Mouse (Mus musculus): ENCODE data around the gene Bach1. TPM values are rescaled to one million over a fixed set of nuclear protein-coding genes. Genes with fewer than 3 reads are reported as not detected.

The Bach1 gene
- total RNA-seq (2017), result 116 to 177 TPM (median 171 TPM) in 3 replicates

DNA sequence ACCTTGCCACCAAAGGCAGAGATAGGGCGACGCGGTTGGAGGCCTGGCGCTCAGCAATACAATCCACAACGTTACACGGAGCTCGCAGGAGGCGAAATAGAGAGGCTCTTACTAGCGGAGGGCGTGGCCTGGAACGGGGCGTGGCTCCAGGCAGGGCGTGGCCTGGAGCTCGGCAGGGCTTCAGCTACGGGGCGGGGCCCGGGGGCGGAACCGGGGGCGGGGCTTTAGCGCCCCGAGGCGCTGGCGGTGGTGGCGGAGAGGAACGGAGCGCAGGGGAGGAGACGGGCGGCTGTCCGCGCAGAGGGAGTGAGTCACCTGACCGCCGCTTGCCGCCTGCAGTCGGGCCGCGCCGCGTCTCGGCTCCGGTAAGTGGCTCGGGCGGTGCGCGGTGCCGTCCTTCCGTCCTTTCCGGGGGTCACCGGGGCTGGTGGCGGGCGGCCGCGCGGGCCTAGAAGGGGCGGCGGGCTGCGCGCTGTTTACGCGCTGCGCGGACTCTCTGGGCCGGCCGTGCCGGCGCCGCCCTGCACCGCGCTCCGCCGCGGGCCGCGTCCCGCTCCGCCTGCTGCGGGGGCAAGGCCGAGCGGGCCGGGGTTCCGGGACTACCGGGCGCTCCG, at the start of gene Bach1:
Bach1 (plus strand) TSS at position 254 of the 614 bp plus-strand sequence.
- peak; percentile 79 for ATAC-seq (replicated peaks; ENCODE audit: insufficient number of reproducible peaks, low FRiP score, low TSS enrichment, poor library complexity, severe bottlenecking)

DNA sequence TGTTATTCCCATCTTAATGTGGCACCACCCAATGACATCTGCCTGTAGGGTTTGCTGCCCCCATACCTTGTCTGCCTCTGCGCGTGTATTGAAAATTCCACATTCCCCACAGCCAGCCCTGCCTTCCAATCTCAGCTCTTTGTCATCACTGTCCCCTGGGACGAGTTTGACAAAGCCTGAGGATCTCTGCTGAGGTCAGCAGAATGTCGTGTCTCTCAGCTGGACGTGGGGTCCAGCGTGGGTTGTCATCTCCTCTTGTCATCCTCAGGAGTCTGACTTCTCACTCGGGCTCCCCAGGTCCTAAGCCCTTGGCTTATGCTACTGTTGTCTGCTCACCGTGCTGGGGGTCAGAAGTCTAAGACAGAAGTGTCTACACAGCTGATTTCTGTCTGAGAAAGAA, 46.4 kb upstream of the Bach1 start:
- no peak for ATAC-seq (replicated peaks; ENCODE audit: insufficient number of reproducible peaks, low FRiP score, low TSS enrichment, poor library complexity, severe bottlenecking)

DNA sequence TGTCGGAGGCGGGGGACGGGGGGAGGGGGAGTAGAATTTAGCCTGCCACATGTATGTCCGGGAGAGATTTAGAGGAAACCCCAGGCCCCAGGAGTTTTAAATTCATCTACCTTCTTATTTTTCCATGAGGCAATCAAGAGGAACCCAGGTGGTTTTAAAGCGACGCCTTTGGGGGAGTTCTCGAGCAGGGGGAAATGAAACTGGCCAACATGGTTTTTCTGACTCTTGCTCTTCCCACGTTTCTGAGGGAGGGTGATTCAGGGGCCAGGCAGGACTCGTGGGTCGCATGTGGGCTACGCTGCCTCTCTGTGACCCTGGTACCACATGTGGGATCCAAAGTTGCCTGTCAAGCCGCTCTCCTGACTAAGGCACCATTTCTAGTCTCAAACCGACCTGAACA, 45.8 kb upstream of the Bach1 start:
- ATAC-seq (replicated peaks; ENCODE audit: insufficient number of reproducible peaks, low FRiP score, low TSS enrichment, poor library complexity, severe bottlenecking), result peak; percentile 51

DNA sequence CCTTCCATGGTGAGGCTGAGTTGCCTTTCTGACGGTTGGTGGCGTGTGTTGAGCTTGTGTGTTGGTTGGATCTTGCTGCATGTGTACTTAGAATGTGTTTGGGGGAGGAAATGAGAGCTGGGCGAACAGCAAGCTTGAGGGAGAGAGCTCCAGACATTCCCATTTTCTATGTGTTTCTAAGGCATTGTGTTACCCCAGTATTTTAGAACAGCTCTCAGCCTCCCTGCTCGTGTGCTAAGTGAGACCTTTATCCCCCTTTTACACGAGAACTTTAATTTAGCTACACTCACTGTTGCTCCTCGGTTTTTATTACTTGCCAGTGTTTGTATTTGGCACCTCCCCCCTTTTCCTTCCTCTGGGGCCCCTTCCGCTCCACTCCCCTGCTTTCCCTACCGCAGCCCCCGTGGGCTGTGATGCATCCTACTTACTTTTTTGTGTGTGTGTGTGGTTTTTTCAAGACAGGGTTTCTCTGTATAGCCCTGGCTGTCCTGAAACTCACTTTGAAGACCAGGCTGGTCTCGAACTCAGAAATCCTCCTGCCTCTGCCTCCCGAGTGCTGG, 44.6 kb upstream of the Bach1 start:
- ATAC-seq (replicated peaks; ENCODE audit: insufficient number of reproducible peaks, low FRiP score, low TSS enrichment, poor library complexity, severe bottlenecking), result peak; percentile 34; the same call in 1 of the 2 replicates

DNA sequence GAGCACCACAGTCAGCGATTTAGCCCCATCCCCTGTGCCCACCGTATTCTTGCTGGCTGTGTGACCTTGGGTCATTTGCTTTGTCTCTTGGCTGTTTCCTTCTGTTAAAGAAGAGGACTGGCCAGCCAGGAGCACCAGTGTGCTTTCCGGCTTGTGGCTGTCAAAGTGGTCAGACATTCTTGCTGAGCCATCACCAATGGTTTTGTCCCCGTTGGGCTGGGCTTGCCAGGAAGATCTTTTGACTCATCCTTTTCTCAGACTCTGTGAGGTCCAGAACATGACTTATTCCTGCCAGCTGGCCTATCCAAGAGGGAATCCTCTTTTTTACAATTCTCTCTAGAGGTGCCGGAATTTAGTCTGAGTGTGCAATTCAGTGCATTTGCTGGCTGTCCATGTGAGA, 43.7 kb upstream of the Bach1 start:
- no peak for ATAC-seq (replicated peaks; ENCODE audit: insufficient number of reproducible peaks, low FRiP score, low TSS enrichment, poor library complexity, severe bottlenecking)

DNA sequence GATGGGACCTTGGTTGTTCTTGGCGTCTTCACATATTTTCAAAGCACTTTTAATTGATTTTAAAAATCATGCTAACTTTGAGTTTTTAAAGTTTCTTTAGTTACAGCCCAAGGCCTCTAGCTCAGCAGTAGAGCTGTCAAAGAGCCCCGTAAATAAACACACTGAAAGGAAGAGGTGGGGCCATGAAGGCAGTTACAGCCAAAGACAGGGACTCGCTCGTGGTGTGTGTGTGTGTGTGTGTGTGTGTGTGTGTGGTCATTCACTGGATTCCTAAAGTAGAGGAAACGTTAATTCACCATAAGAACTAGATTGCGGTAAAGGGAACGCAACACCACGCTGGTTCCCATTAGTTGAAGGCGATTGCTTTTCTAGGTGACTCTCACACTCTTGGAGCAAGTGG, 43.2 kb upstream of the Bach1 start:
- ATAC-seq (replicated peaks; ENCODE audit: insufficient number of reproducible peaks, low FRiP score, low TSS enrichment, poor library complexity, severe bottlenecking), result no peak

DNA sequence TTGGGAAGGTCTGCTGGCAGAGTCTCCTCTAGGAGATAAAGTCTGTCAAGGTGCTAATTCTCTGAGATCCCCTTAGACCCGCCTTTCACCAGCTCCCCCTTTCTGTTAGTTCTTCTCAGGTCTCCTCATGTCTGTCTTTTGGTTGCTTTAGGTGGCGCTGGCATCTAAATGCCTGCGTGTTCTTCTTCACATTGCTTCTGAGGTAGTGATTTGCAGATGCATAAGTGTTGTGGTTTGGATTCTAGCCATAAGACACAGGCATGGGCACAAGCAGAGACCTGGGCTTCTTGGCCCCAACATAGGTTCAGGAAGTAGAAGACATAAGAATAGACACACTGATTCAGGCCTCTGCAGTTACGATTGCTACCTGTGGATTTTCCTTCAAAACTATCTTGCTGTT, 42.0 kb upstream of the Bach1 start:
- ATAC-seq (replicated peaks; ENCODE audit: insufficient number of reproducible peaks, low FRiP score, low TSS enrichment, poor library complexity, severe bottlenecking), result no peak

DNA sequence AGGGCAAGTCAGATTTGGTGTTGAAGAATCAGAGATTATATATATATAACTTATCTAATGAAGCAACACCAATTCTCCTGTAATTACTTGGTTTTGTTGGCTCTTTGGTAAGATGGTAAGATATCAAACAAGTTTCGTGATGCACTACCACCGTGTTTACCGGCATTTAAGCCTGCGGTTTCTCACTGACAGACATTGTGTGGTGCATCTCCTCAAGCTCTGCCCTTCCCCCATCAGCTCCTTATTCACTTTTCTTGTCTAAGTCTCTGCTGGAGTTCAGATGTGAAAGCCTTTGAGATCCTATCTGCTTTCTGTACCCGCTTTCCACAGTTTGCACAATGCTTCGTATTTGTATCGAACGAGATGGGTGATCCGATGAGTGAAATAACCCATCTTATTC, 41.5 kb upstream of the Bach1 start:
- no peak for ATAC-seq (replicated peaks; ENCODE audit: insufficient number of reproducible peaks, low FRiP score, low TSS enrichment, poor library complexity, severe bottlenecking)

DNA sequence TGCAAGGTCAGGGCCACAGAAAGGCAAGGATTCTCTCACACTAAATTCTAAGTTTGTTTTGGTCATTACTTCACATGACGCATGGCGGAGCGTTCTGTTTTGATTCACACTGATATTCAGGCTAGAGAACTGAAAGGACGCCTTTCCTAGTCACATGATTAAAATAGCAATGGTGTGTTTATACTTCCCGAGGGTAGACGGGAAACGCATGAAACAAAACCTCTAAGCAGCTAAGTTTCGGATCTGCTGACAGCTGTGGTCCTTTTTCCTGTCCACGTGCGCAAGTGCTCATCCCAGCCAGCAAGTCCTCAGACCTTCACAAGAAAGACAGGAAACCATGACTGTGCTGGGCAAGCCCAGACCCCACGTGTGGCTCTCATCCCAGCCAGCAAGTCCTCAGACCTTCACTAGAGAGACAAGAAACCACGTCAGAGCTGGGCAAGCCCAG, 37.7 kb upstream of the Bach1 start:
- peak; percentile 59 for ATAC-seq (replicated peaks; ENCODE audit: insufficient number of reproducible peaks, low FRiP score, low TSS enrichment, poor library complexity, severe bottlenecking)

DNA sequence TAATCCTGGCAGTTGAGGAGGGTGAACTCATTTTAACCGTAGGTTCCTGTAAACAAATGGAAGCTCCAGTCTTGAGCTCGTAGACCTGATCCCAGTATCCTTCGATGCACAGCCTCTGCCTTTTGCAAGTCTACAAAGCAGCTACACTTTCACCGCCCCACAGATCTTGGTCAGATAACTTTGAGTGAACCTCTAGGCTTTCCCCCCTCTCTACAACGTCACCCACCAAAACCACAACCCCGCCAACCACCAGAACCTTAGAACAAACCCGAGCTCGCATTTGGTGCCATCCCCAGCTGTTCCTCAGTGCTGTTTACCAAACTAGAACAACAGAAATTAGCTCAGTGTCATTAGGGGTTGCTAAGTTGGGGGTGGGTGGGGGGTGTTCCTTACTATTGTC, 37.1 kb upstream of the Bach1 start:
- ATAC-seq (replicated peaks; ENCODE audit: insufficient number of reproducible peaks, low FRiP score, low TSS enrichment, poor library complexity, severe bottlenecking), result no peak

DNA sequence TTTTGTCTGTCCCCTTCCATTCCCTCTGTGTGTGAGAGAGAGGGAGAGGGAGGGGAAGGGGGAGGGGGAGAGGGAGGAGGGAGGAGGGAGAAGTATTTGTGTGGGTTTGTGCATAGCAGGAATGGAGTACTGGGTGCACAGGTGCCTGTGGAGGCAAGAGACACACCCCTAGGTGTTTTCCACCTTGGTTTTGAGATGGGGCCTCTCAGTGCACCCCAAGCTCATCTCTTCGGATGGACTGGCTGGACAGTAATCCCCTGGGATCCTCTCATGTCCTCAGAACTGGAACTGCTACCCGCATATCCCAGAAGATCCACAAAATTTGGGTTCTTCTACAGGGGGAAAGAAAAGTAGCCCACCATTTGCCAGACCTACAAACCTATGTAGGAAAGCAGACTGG, 36.2 kb upstream of the Bach1 start:
- no peak for ATAC-seq (replicated peaks; ENCODE audit: insufficient number of reproducible peaks, low FRiP score, low TSS enrichment, poor library complexity, severe bottlenecking)

DNA sequence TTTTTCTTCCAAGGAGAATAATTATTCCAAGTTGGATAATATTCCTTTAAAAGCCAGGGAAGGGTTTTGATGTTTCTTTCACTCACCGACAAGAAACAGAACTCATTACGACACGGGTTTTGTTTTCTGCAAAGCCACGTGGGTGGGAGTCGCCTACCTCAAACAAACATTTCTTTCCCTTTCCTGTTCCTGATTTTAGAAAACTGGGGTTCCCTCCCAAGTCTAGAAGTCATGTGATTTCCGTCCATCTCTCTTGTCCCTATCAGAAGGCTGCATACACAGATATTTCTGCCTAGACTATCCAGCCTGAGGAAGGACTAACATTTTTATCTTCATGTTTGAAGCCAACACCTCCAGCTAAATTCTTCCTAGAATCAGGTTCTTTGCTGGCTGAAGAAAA, 34.9 kb upstream of the Bach1 start:
- ATAC-seq (replicated peaks; ENCODE audit: insufficient number of reproducible peaks, low FRiP score, low TSS enrichment, poor library complexity, severe bottlenecking), result peak; percentile 70

DNA sequence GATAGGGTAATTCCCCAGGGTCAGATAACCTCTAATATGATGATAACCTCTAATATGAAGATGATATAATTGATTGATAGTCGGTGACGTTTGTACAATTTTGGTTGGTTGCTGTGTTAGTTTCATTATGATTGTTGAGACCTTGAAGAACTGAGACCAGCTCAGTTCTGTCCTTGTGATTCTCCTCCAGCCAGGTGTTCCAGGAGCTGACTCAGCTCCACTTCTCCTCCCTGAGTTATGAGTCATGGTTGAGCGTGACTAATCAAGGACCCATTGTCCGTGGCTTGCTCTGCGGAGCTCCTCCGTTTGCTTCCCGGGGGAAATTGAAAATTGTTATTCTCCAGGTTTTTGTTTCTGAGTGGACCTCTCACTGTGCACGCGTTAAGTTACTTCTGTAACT, 33.5 kb upstream of the Bach1 start:
- no peak for ATAC-seq (replicated peaks; ENCODE audit: insufficient number of reproducible peaks, low FRiP score, low TSS enrichment, poor library complexity, severe bottlenecking)

DNA sequence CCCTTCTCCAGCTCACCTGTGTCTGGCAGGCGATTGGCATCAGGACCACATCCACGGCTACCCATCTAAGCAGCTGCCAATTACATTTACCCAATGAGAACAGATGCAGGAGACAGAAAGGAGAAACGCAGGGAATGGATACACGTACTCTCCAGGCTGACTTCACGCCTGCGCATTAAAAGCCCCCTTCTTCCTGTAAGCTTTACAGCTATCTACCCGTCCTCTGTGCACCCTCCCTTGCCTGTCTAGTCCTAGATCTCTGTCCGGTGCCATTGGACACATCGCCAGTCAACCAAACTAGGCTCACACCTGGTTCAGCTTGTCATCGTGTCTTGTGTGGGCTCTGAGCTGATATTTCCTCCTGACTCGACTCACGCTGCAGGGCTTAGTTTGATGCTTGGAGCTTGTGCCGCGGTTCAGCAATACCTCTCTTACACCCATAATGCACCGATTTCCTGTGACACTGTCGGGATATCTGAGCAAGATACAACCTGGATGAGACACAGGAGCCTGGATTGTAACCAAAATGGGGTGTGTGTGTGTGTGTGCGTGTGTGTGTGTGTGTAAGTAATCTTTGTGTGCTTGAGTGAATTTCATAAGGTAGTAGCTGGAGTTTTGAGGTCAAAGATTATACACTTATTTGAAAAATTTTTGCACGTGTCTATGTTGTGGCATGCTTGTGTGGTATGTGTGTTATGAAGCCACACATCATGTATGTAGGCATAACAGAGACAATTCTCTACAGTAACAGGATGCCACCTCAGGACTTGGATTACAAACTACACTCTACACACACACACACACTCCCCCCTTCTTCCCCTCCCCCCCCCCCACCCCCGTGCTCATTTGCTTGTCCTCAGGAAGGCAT, 32.8 kb upstream of the Bach1 start:
- ATAC-seq (replicated peaks; ENCODE audit: insufficient number of reproducible peaks, low FRiP score, low TSS enrichment, poor library complexity, severe bottlenecking), result no peak

DNA sequence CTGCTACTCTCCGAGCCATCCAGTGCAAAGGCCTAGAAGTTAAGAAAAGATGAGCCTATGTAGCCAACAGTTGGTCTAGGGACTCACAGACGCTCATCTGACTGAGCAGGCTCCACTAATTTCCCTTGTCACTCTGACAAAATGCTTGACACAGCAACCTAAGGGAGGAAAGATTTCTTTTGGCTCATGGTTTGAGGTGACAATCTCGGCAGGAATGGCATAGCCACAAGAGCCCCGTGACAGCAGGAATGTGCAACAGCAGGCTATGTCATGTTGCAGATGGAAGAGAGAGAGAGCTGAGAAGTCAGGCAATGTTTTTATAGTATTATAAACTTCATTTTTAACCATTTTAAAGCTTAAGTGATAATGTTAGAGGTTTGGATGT, 32.1 kb upstream of the Bach1 start:
- no peak for ATAC-seq (replicated peaks; ENCODE audit: insufficient number of reproducible peaks, low FRiP score, low TSS enrichment, poor library complexity, severe bottlenecking)

DNA sequence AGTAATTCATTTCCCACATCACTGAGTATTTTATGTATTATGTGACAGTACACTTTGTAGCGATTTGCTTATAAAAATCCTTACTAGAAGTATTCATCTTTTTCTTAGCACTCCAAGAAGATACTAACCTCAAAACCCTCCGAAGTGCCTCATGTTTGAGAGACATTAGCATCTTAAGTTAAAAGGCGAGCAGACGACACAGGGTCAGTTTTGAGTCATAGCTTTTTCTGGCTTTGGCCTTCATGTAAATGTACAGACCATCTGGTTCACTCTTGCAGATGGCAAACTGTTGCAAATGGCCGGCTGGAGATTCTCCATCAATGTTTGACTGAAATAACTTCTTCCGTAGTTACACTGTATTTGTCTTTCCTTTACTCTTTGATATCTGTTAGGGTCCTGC, 30.7 kb upstream of the Bach1 start:
- ATAC-seq (replicated peaks; ENCODE audit: insufficient number of reproducible peaks, low FRiP score, low TSS enrichment, poor library complexity, severe bottlenecking), result no peak

DNA sequence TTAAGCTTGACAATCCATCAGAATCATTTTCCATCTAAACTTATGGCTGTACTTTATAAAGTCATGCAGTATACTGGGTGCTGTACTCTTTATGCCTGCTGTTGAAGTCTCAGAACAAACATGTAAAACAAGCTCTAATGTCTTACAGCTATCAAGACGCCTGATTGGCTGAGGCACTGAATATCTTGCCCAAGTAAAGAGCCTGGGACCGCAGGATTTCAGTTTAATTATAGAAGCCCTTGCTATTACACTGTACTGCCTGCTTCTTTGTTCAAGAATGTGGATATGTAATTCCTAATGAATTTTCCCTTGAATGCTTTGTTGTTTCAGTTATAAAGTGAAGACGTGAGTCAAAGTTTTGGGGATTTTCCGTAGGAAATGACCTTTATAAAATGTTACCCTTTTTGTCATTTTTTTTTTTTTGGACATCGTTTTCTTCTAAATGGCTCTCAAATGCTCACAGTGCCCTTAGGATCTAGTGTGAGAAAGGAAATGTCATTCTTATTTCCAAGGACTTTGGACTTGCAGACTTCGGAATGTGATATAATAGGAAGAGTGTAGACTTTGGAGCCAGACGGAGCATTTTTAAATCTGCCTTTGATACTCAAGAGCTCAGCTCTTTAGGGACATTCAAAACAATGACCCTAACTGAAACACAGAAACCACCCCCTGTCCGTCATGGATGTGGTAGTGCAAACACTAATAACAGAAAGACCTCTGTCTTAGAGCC, 28.5 kb upstream of the Bach1 start:
- ATAC-seq (replicated peaks; ENCODE audit: insufficient number of reproducible peaks, low FRiP score, low TSS enrichment, poor library complexity, severe bottlenecking), result no peak

DNA sequence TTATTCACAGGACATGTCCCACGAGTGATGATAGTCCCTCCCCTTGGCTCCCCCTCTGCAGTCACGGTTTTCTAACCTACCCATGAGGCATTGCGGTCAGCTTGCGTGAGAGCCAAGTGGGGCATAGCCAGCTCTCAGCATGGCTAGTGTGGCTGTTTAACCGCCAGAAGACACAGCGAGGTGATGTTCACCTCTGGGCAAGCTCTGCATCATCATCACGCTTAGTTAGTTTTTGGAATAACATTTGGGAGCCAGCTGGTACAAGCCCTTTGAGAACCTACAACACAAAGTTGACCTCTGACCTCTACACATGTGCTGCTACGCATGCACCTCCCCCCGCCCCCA, 28.0 kb upstream of the Bach1 start:
- ATAC-seq (replicated peaks; ENCODE audit: insufficient number of reproducible peaks, low FRiP score, low TSS enrichment, poor library complexity, severe bottlenecking), result no peak

DNA sequence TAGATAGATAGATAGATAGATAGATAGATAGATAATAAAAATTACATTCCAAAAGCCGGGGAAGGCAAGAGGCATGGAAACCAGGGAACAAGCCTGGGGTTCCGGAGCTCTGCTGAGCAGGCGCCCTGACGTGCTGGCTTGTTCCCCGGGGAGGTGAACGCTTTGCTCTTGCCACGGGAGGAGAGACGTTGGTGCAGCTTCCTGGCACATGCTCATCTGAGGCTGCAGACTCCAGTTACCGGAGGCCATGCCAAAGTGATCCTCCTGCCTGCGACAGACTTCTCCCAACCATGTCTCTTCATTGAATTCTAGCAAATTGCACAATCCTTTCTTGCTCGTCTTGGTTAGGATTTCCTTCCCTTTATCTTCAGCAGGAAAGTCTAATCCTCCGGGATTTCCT, 27.4 kb upstream of the Bach1 start:
- no peak for ATAC-seq (replicated peaks; ENCODE audit: insufficient number of reproducible peaks, low FRiP score, low TSS enrichment, poor library complexity, severe bottlenecking)

Measured in monocyte, adult 5-6 weeks (primary cell).